Mouse (Mus musculus) lung, embryonic 14.5 days (tissue): ENCODE results near the gene Olfr523. TPM values are rescaled to one million over a fixed set of nuclear protein-coding genes. Genes with fewer than 3 reads are reported as not detected.

ENCODE experiments used
- ATAC-seq: fragments of 200-750 bp; cut with Nextera tagmentation; 2 replicates; pipeline ENCODE4 v1.8.0; 2017; ENCODE audit warnings: mild to moderate bottlenecking, moderate TSS enrichment, moderate library complexity; ENCODE audit not compliant: insufficient read depth
- DNase-seq: peaks from one replicate; pipeline ENCODE4 v3.0.0-alpha.2; 2015
- H3K27ac ChIP-seq: fragments of 300-500 bp; sonication (generic); 2 replicates; pipeline ENCODE4 v1.5.1; 2014; ENCODE audit warnings: low read depth, mild to moderate bottlenecking, moderate library complexity
- H3K27me3 ChIP-seq: fragments of 300-500 bp; sonication (generic); 2 replicates; pipeline ENCODE4 v1.6.1; 2014; ENCODE audit warnings: low read length, control low read depth; ENCODE audit not compliant: insufficient read depth
- H3K36me3 ChIP-seq: fragments of 300-500 bp; sonication (generic); 2 replicates; pipeline ENCODE4 v1.6.1; 2014; ENCODE audit warnings: control low read depth; ENCODE audit not compliant: insufficient read depth
- H3K4me1 ChIP-seq: fragments of 300-500 bp; sonication (generic); 2 replicates; pipeline ENCODE4 v1.6.1; 2014; ENCODE audit warnings: antibody characterized with exemption, control low read depth; ENCODE audit not compliant: insufficient read depth
- H3K4me2 ChIP-seq: fragments of 300-500 bp; sonication (generic); 2 replicates; pipeline ENCODE4 v1.6.1; 2014; ENCODE audit warnings: mild to moderate bottlenecking
- H3K4me3 ChIP-seq: fragments of 300-500 bp; sonication (generic); 2 replicates; pipeline ENCODE4 v1.5.1; 2014; ENCODE audit warnings: low read depth, low read length
- H3K9ac ChIP-seq: fragments of 300-500 bp; sonication (generic); 2 replicates; pipeline ENCODE4 v1.6.1; 2014
- H3K9me3 ChIP-seq: fragments of 300-500 bp; sonication (generic); 2 replicates; pipeline ENCODE4 v1.6.1; 2016; ENCODE audit warnings: low read depth, low read length, control low read depth
- CTCF ChIP-seq: IDR thresholded peaks from 2 replicates; pipeline ENCODE4 v1.5.1; 2016; ENCODE audit warnings: antibody characterized with exemption, low read depth
- WGBS: fragments of 180-500 bp; shearing (Covaris S2); extraction: QIAGEN DNeasy Blood & Tissue Kit; methylation state at CpG from one replicate; pipeline ENCODE4 v1.1.7; 2014; 5-methylcytosine and 5-hydroxymethylcytosine counted together
- polyA plus RNA-seq: library from polyadenylated mRNA; unstranded; fragments of >200 nt; fragmentation: Nextera tagmentation; extraction: Ambion mirVana; gene quantifications from 2 replicates; pipeline ENCODE4 v1.2.1, GENCODE M21; 2014

Gene Olfr523
- polyA plus RNA-seq, 1 experiment from 2014 or later = not detected

DNA sequence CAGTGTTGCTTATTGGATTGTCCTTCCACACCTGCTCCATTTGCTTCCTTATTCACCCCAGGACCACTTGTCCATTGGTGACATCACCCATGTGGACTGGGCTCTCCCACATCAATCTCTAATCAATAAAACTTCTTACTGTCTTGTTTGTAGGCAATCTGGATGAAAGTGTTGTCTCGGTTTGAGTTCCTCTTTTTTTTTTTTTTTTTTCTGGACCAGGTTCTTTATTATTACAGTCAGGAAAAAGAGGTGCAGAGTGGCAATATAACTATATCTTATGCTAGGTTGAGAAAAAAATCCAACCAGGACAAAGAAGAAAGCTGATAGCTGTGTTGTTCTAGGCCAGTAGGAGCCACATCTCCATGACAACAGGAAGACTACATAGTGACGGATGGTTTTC lies 7.7 kb downstream of the Olfr523 start:
- Histone ChIP-seq H3K36me3 (no peaks in the 10 kb centered on the region), H3K27me3 (no peaks in the 10 kb centered on the region), H3K4me1 (no peaks in the 10 kb centered on the region), H3K4me3 (no peak overlapping the region), H3K27ac (no peak overlapping the region), H3K9ac (no peak overlapping the region), H3K9me3 (no peaks in the 10 kb centered on the region), H3K4me2 (no peak overlapping the region)
- WGBS = 66% methylated on average over 2 of the region's 2 CpGs
- ATAC-seq (no peak), DNase-seq (no peak)
- TF ChIP-seq CTCF = no peak

GRCm38 (mm10) chr7:140184206-140184605 lies 11.2 kb downstream of the Olfr523 start:
- no peak overlapping the region for H3K4me2 ChIP-seq
- H3K4me3 ChIP-seq = no peak overlapping the region
- H3K9me3 ChIP-seq = no peaks in the 10 kb centered on the region
- no peaks in the 10 kb centered on the region for H3K36me3 ChIP-seq
- DNase-seq (no peak), ATAC-seq (no peak)
- 75% methylated on average over 4 of the region's 4 CpGs for WGBS
- H3K27ac ChIP-seq = no peak overlapping the region
- TF ChIP-seq CTCF = no peak
- H3K27me3 ChIP-seq = no peaks in the 10 kb centered on the region
- no peaks in the 10 kb centered on the region for H3K4me1 ChIP-seq
- H3K9ac ChIP-seq = no peak overlapping the region

DNA sequence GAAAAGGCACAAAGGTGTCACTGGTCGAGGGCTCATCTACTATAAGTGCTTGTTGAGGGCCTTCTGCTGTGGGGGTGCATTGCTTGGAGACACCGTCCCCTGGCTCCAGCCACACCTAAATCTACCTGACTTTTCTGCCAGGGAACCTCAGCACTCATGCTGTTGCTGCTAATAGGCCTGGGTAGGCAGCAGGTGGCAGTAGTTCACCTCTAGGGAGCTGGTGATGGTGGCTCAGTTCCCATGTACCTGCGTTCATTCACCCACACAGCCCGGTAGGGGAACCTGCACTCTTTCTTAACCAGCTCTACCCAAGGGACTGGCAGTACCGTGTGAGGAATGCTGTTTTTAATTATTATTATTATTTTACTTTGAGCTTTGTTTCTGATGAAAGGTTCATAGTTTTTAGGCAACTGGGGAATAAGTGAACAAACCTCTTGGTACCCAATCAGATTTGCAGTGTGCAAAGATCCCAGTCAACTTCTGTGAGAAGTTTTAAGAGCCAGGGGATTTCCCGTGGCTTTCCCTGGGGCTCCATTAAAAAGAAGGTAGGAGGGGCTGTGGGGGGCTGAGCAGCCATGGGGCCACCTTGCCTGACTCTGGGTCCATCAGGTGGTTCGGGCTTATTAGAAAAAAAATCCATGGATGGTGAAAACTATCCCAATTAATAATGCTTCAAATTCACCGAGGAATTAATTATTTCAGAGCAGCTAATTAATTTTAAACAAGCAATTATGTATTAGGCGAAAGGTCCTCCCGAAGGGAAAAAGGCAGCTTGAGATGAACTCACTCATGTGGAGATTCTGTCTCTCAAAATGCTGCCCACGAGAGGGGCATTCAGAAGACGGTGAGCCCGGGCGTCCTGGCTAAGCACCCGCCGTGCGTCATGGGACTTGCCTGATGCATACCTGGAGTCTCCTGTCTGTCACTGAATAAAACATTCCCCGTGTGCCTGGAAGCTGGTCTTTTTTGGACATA lies 13.9 kb downstream of the Olfr523 start:
- peak; percentile 18 for DNase-seq

DNA sequence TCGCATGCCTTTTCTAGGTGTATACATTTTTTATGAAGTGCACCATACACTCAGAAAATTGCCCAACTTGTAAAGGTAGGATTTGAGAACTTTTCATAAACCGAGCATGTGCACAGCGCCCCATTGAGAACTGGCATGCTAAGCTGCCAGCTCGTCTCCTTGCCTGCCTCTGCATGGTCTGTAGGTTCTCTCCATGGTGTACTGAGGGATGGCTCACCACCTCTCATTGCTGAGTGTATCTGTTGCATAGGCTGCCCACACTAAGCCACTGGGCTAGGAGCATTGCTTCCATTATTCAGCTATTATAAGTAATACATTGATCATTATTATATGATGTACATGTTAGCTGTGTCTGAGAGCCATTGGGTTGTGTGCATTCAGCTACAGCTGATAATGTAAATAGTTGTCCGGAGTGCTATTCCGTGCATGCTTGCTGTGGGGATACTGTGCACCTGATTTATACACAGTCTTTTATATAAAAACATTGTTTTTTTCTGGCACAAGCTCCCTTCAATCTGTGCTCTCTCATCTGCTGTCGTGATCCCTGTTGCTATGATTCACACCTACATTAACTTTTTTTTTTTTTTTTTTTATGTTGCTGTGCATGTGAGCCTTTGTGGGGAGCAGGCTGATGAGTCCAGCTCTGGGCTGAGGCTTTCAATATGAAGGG lies 14.8 kb downstream of the Olfr523 start:
- ATAC-seq = no peak
- 81% methylated on average over 7 of the region's 7 CpGs for WGBS
- Histone ChIP-seq H3K4me2 (no peak overlapping the region), H3K27ac (no peak overlapping the region), H3K27me3 (no peaks in the 10 kb centered on the region), H3K4me1 (no peaks in the 10 kb centered on the region), H3K4me3 (no peak overlapping the region), H3K9ac (no peak overlapping the region), H3K9me3 (no peaks in the 10 kb centered on the region), H3K36me3 (no peaks in the 10 kb centered on the region)
- no peak for TF ChIP-seq CTCF
- DNase-seq = no peak

More for the DNA sequence above, 13.9 kb downstream of the Olfr523 start:
- Histone ChIP-seq H3K4me2 (no peak overlapping the region), H3K27me3 (no peaks in the 10 kb centered on the region), H3K4me3 (no peak overlapping the region), H3K9me3 (no peaks in the 10 kb centered on the region), H3K9ac (no peak overlapping the region), H3K27ac (no peak overlapping the region), H3K36me3 (no peaks in the 10 kb centered on the region), H3K4me1 (no peaks in the 10 kb centered on the region)
- TF ChIP-seq CTCF = peak; percentile 57
- WGBS = 60% methylated on average over 18 of the region's 18 CpGs
- no peak for ATAC-seq

DNA sequence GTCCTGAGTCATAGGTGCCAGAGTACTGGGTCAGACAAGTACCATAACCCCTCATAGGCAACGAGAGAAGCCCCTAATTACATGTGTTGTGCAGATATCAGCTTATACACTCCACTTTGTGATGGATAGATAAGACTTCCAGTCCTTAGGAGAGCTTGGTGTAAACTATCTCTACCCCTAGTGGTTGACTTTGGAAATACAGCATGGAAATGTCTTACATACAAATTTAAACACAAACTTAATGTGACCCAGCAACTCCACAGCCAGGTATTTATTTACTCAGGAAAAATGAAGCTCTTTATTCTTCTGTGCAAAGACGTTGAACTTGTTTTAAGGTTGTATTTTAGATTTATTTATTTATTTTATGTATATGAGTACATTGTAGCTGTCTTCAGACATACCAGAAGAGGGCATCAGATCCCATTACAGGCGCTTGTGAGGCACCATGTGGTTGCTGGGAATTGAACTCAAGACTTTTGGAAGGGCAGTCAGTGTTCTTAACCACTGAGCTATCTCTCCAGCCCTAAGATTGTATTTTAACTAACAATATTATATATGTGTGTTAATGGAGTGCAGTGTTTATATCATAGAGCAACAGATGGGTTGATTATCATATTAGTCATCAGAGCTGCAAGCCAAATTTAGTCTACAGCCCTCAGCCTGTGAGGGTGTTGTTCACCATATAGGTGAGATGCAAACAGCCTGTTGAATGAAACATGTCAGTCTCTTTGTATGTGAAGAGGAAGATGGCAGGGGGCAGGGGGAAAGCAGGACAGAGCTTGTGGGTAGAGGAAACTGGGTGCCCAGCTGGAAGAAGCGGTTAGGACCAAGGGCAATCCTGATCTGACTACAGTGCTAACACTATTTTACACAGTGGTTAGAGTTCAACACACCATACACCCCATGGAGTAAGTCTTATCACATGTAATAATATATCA lies 15.6 kb downstream of the Olfr523 start:
- 54% methylated on average over 4 of the region's 4 CpGs for WGBS
- ATAC-seq (no peak), DNase-seq (peak; percentile 71)
- no peak overlapping the region for H3K4me2 ChIP-seq
- H3K9ac ChIP-seq = no peak overlapping the region
- no peaks in the 10 kb centered on the region for H3K27me3 ChIP-seq
- H3K4me1 ChIP-seq = no peaks in the 10 kb centered on the region
- peak; percentile 58 for TF ChIP-seq CTCF
- no peak overlapping the region for H3K4me3 ChIP-seq
- no peaks in the 10 kb centered on the region for H3K36me3 ChIP-seq
- no peaks in the 10 kb centered on the region for H3K9me3 ChIP-seq
- no peak overlapping the region for H3K27ac ChIP-seq

DNA sequence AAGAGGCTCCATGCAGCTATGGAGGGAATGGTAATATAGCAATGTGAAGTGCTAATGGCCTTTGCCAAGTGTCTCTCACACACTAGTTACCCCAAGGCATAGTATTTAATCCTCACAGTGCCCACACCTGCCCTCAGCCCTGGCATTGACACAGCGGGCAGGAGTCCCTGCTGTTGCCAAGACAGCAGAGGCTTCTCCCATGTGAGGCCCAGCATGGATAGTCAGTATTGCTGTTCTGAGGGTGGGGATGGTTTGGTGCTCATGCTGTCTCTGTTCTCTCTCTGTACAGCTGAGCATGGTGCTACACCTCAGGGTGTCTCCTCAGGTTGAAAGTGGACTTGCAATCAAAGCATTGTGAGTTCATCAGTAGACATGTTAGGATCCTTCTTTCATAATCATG lies 17.4 kb downstream of the Olfr523 start:
- no peaks in the 10 kb centered on the region for H3K27me3 ChIP-seq
- no peaks in the 10 kb centered on the region for H3K9me3 ChIP-seq
- no peak overlapping the region for H3K27ac ChIP-seq
- no peak overlapping the region for H3K4me2 ChIP-seq
- ATAC-seq (no peak), DNase-seq (no peak)
- no peak for TF ChIP-seq CTCF
- H3K36me3 ChIP-seq = no peaks in the 10 kb centered on the region
- no peak overlapping the region for H3K4me3 ChIP-seq
- no peaks in the 10 kb centered on the region for H3K4me1 ChIP-seq
- WGBS = 82% methylated on average over 1 of the region's 1 CpGs
- no peak overlapping the region for H3K9ac ChIP-seq
